Mouse (Mus musculus) adrenal gland, adult 2 months (tissue): Measurements from ENCODE around the gene Snrk. TPM values are rescaled to one million over a fixed set of nuclear protein-coding genes. Genes with fewer than 3 reads are reported as not detected.
A peak's percentile ranks its signal among the peaks of the same experiment; 100 is the strongest.

Source experiments
- DNase-seq: peaks from one replicate; pipeline ENCODE4 v3.0.0; 2021
- polyA plus RNA-seq: library from polyadenylated mRNA; depleted of rRNA; stranded (reverse); fragments of >200 nt; gene quantifications from 2 replicates; pipeline ENCODE4 v1.2.3, GENCODE M21; 2012
- total RNA-seq, 2 experiments: library from RNA; stranded (reverse); gene quantifications; 2 replicates each; pipeline ENCODE4 v1.2.3; 2021

The Snrk gene
- total and polyA plus RNA-seq, 3 experiments, result 115 to 230 (median 183) TPM

- DNase-seq, result no peak
Measured at GRCm38 (mm10) chr9:122107701-122108375, 9.2 kb upstream of the Snrk start.

- peak; percentile 68 for DNase-seq
Measured at GRCm38 (mm10) chr9:122109553-122110225, 7.4 kb upstream of the Snrk start.

GRCm38 (mm10) chr9:122110508-122110907 lies 6.6 kb upstream of the Snrk start:
- DNase-seq, result no peak

GRCm38 (mm10) chr9:122110921-122111320 lies 6.1 kb upstream of the Snrk start:
- DNase-seq, result no peak

- DNase-seq, result peak; percentile 83
Measured at GRCm38 (mm10) chr9:122115552-122115951, 1.5 kb upstream of the Snrk start.

- DNase-seq, result peak; percentile 72
Measured at GRCm38 (mm10) chr9:122116359-122116758, 707 bp upstream of the Snrk start.

GRCm38 (mm10) chr9:122117692-122118529 lies 845 bp downstream of the Snrk start:
- DNase-seq, result peak; percentile 55

GRCm38 (mm10) chr9:122120089-122120488 lies 3.0 kb downstream of the Snrk start:
- peak; percentile 75 for DNase-seq

GRCm38 (mm10) chr9:122122113-122122512 lies 5.0 kb downstream of the Snrk start:
- no peak for DNase-seq

GRCm38 (mm10) chr9:122123181-122123580 lies 6.1 kb downstream of the Snrk start:
- no peak for DNase-seq

GRCm38 (mm10) chr9:122125723-122126290 lies 8.7 kb downstream of the Snrk start:
- no peak for DNase-seq

- no peak for DNase-seq
Measured at GRCm38 (mm10) chr9:122126790-122127189, 9.7 kb downstream of the Snrk start.

- DNase-seq, result no peak
Measured at GRCm38 (mm10) chr9:122127271-122127785, 10.3 kb downstream of the Snrk start.

GRCm38 (mm10) chr9:122128686-122129085 lies 11.6 kb downstream of the Snrk start:
- DNase-seq, result no peak

GRCm38 (mm10) chr9:122130666-122131065 lies 13.6 kb downstream of the Snrk start:
- DNase-seq, result no peak

GRCm38 (mm10) chr9:122132145-122132544 lies 15.1 kb downstream of the Snrk start:
- no peak for DNase-seq

- peak; percentile 72 for DNase-seq
Measured at GRCm38 (mm10) chr9:122135095-122135884, 18.2 kb downstream of the Snrk start.

- no peak for DNase-seq
Measured at GRCm38 (mm10) chr9:122135885-122136170, 18.8 kb downstream of the Snrk start.

- DNase-seq, result no peak
Measured at GRCm38 (mm10) chr9:122137960-122138359, 20.9 kb downstream of the Snrk start.

GRCm38 (mm10) chr9:122138371-122139029 lies 21.4 kb downstream of the Snrk start:
- no peak for DNase-seq

GRCm38 (mm10) chr9:122139236-122139635 lies 22.2 kb downstream of the Snrk start:
- DNase-seq, result no peak
